Mouse (Mus musculus): ENCODE measurements around the gene Pla2g2e. TPM values are rescaled to one million over a fixed set of nuclear protein-coding genes. Genes with fewer than 3 reads are reported as not detected.
A peak's percentile ranks its signal among the peaks of the same experiment; 100 is the strongest.
"Not testable (repeated sequence)": the region's sequence is repeated elsewhere in the genome, so short reads cannot be mapped to it uniquely, and the experiment has no call there.

The Pla2g2e gene
- polyA plus RNA-seq, 2 experiments from 2014 or later, result not detected

- ATAC-seq, result peak; percentile 32
These were observed 6.5 kb downstream of the Pla2g2e start for GRCm38 (mm10) chr4:138884261-138884660.

GRCm38 (mm10) chr4:138889165-138889564, 11.4 kb downstream of the Pla2g2e start:
- ATAC-seq, result no peak

- ATAC-seq, result no peak
These were observed 11.9 kb downstream of the Pla2g2e start for GRCm38 (mm10) chr4:138889635-138890034.

- no peak for ATAC-seq
These were observed 14.9 kb downstream of the Pla2g2e start for GRCm38 (mm10) chr4:138892655-138893054.

- ATAC-seq, result not testable (repeated sequence)
These were observed 16.0 kb downstream of the Pla2g2e start for GRCm38 (mm10) chr4:138893789-138894188.

- no peak for ATAC-seq
These were observed 21.6 kb downstream of the Pla2g2e start for GRCm38 (mm10) chr4:138899361-138899760.

GRCm38 (mm10) chr4:138905624-138906337, 28.0 kb downstream of the Pla2g2e start:
- no peak for ATAC-seq

- ATAC-seq, result peak; percentile 44
These were observed 35.5 kb downstream of the Pla2g2e start for GRCm38 (mm10) chr4:138913141-138913787.

- peak; percentile 99 for ATAC-seq
These were observed 36.1 kb downstream of the Pla2g2e start, which contains the start of gene Otud3 for GRCm38 (mm10) chr4:138913797-138914196. Gene Otud3, minus strand, starts transcription at chr4:138913945.

- ATAC-seq, result no peak
These were observed 39.5 kb downstream of the Pla2g2e start for GRCm38 (mm10) chr4:138917282-138917681.

- peak; percentile 12 for ATAC-seq
These were observed 43.8 kb downstream of the Pla2g2e start for GRCm38 (mm10) chr4:138921254-138922130.

- peak; percentile 99 for ATAC-seq
These were observed 44.4 kb downstream of the Pla2g2e start for GRCm38 (mm10) chr4:138922131-138922459.

- no peak for ATAC-seq
These were observed 47.8 kb downstream of the Pla2g2e start for GRCm38 (mm10) chr4:138925561-138925960.

Other genes starting within 250 kb of the Pla2g2e start
- gene Vwa5b1, start 242.1 kb upstream of the Pla2g2e start, polyA plus RNA-seq (2017; shearing (Covaris generic)), result not detected
- gene Pla2g2c, start 153.2 kb upstream of the Pla2g2e start, polyA plus RNA-seq (2017; shearing (Covaris generic)), result not detected
- gene Ubxn10, start 140.8 kb upstream of the Pla2g2e start, polyA plus RNA-seq (2017; shearing (Covaris generic)), result not detected
- not detected for gene Pla2g2f, start 120.3 kb upstream of the Pla2g2e start, polyA plus RNA-seq (2017; shearing (Covaris generic))
- gene Pla2g2d, start 102.2 kb upstream of the Pla2g2e start, polyA plus RNA-seq (2017; shearing (Covaris generic)), result under 1 TPM; 0.15 to 0.85 TPM
- gene Pla2g5, start 14.5 kb upstream of the Pla2g2e start, polyA plus RNA-seq (2017; shearing (Covaris generic)), result not detected
- not detected for gene Gm13030, start 4.0 kb upstream of the Pla2g2e start, polyA plus RNA-seq (2017; shearing (Covaris generic))
- under 1 TPM in 1 of 2 experiments, not detected in 1; 0.62 TPM for gene Otud3, start 36.0 kb downstream of the Pla2g2e start, polyA plus RNA-seq (2017; shearing (Covaris generic))
- gene Rnf186, start 89.2 kb downstream of the Pla2g2e start, polyA plus RNA-seq (2017; shearing (Covaris generic)), result not detected
- gene Tmco4, start 94.9 kb downstream of the Pla2g2e start, polyA plus RNA-seq (2017; shearing (Covaris generic)), result 10 to 100 TPM; 22.5 to 44.8 TPM
- not detected for gene Htr6, start 197.6 kb downstream of the Pla2g2e start, polyA plus RNA-seq (2017; shearing (Covaris generic))
- gene Nbl1, start 215.1 kb downstream of the Pla2g2e start, polyA plus RNA-seq (2017; shearing (Covaris generic)), result under 1 TPM; 0.46 to 0.78 TPM